Mouse (Mus musculus): ENCODE measurements at regions not wholly inside any gene's neighbourhood (a gene's known extent, or its start where the extent isn't known, plus 50 kb on each side); places are given as distances from the start of the nearest gene placed in this dataset.

DNA sequence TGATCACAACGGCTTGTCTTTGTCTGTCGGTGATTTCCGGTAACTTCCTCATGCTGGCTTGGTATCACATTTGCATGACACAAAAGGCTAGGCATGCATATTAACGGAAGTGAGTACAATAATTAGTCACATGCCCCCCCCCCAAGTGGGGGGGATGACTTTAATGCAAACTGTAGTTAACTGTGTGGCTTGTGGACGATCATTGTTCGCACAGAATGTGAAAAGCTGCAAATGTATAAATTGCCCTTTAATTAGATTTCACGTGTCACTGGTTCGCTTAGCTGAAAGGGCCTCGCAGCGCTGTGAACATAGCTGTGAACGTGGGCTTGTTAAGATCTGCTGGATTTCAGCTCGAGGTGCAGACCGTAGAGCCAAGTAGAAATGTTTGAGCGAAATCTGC is 86.8 kb downstream of the Sox1 start:
- ATAC-seq (ENCODE audit: insufficient number of reproducible peaks, insufficient read depth, low FRiP score, low read depth), result no peak
- H3K4me1 ChIP-seq (ENCODE audit: control insufficient read depth in 2 of 2, insufficient read depth in 2 of 2, low read length in 2 of 2), result peaks cover 0 to 3% of the 10 kb centered on the region in 2 experiments; a peak in 1 of 4 replicates
- no peak overlapping the region for H3K27ac ChIP-seq (replicated peaks in 1 of 2; ENCODE audit: control insufficient read depth in 1 of 2, insufficient read depth in 1 of 2, low read depth in 2 of 2, low read length in 2 of 2)
- no peaks in the 10 kb centered on the region for H3K9me3 ChIP-seq (ENCODE audit: control insufficient read depth, low read length)
- 83% methylated on average over 14 of the region's 14 CpGs for WGBS
- H3K4me3 ChIP-seq (ENCODE audit: control insufficient read depth in 1 of 2, insufficient read depth in 1 of 2, low read depth in 1 of 2, low read length in 2 of 2), result no peak overlapping the region
- no peak overlapping the region for H3K4me2 ChIP-seq (ENCODE audit: low read length)
- H3K9ac ChIP-seq (ENCODE audit: low read length), result no peak overlapping the region
- peaks cover 59% of the 10 kb centered on the region for H3K27me3 ChIP-seq (ENCODE audit: control insufficient read depth, insufficient read depth, low read length)
- no peaks in the 10 kb centered on the region for H3K36me3 ChIP-seq (ENCODE audit: control insufficient read depth, insufficient read depth, low read length)

DNA sequence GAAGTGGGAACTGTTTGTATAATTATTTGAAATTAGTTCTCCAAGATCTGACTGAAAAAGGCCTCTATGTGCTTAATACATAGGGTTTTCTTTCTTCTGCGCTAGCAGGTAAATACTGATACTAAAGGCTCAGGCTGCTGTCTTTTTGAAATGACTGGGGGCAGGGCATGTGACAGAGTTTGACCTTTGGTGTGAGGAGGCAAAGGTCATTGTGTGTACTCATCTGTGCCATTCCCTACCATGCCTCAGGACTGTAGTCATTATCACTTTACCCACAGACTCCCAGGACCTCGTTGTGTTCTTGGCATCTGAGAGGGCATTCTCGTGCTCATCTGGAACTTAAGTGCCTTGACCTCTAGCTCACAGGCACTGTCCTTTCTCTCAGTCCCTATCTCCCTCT is 88.5 kb downstream of the Sox1 start:
- Histone ChIP-seq H3K4me1 (ENCODE audit: control insufficient read depth in 2 of 2, insufficient read depth in 2 of 2, low read length in 2 of 2) (no peaks in the 10 kb centered on the region), H3K4me2 (ENCODE audit: low read length) (no peak overlapping the region), H3K4me3 (ENCODE audit: control insufficient read depth in 1 of 2, insufficient read depth in 1 of 2, low read depth in 1 of 2, low read length in 2 of 2) (no peak overlapping the region), H3K9ac (ENCODE audit: low read length) (no peak overlapping the region), H3K27ac (replicated peaks in 1 of 2; ENCODE audit: control insufficient read depth in 1 of 2, insufficient read depth in 1 of 2, low read depth in 2 of 2, low read length in 2 of 2) (no peak overlapping the region), H3K36me3 (ENCODE audit: control insufficient read depth, insufficient read depth, low read length) (no peaks in the 10 kb centered on the region), H3K27me3 (ENCODE audit: control insufficient read depth, insufficient read depth, low read length) (peaks cover 43% of the 10 kb centered on the region), H3K9me3 (ENCODE audit: control insufficient read depth, low read length) (no peaks in the 10 kb centered on the region)
- 64% methylated on average over 3 of the region's 3 CpGs for WGBS
- no peak for ATAC-seq (ENCODE audit: insufficient number of reproducible peaks, insufficient read depth, low FRiP score, low read depth)

DNA sequence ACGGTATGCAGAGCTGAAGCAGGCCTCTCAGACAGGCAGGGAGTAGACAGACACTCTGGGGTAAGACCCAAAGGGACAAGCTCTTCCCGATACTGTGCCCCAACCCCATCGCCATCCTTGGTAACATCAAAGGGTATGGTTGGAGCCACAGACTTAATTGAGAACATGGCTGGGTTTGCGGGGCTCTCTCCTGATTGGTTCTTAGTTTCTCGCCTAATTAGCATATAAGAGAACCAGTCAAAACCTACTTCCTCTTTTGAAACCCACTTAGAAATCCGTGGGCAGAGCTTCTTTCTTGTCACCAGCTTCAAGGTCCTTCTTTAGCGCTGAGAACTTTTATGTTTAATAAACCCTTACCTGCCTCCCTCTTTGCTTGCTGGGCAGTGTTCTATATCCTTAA is 87.5 kb upstream of the Spaca7 start:
- Histone ChIP-seq H3K27ac (replicated peaks in 1 of 2; ENCODE audit: control insufficient read depth in 1 of 2, insufficient read depth in 1 of 2, low read depth in 2 of 2, low read length in 2 of 2) (no peak overlapping the region), H3K4me2 (ENCODE audit: low read length) (no peak overlapping the region), H3K9me3 (ENCODE audit: control insufficient read depth, low read length) (no peaks in the 10 kb centered on the region), H3K4me1 (ENCODE audit: control insufficient read depth in 2 of 2, insufficient read depth in 2 of 2, low read length in 2 of 2) (no peaks in the 10 kb centered on the region), H3K9ac (ENCODE audit: low read length) (no peak overlapping the region), H3K4me3 (ENCODE audit: control insufficient read depth in 1 of 2, insufficient read depth in 1 of 2, low read depth in 1 of 2, low read length in 2 of 2) (no peak overlapping the region), H3K27me3 (ENCODE audit: control insufficient read depth, insufficient read depth, low read length) (peaks cover 26% of the 10 kb centered on the region), H3K36me3 (ENCODE audit: control insufficient read depth, insufficient read depth, low read length) (no peaks in the 10 kb centered on the region)
- WGBS, result 72% methylated on average over 7 of the region's 7 CpGs
- no peak for ATAC-seq (ENCODE audit: insufficient number of reproducible peaks, insufficient read depth, low FRiP score, low read depth)

GRCm38 (mm10) chr8:12486331-12487061 is 86.3 kb upstream of the Spaca7 start:
- Histone ChIP-seq H3K9ac (ENCODE audit: low read length) (no peak overlapping the region), H3K4me1 (ENCODE audit: control insufficient read depth in 2 of 2, insufficient read depth in 2 of 2, low read length in 2 of 2) (peaks cover 0 to 4% of the 10 kb centered on the region in 2 experiments; a peak in 1 of 4 replicates), H3K36me3 (ENCODE audit: control insufficient read depth, insufficient read depth, low read length) (no peaks in the 10 kb centered on the region), H3K27ac (replicated peaks in 1 of 2; ENCODE audit: control insufficient read depth in 1 of 2, insufficient read depth in 1 of 2, low read depth in 2 of 2, low read length in 2 of 2) (no peak overlapping the region), H3K9me3 (ENCODE audit: control insufficient read depth, low read length) (no peaks in the 10 kb centered on the region), H3K27me3 (ENCODE audit: control insufficient read depth, insufficient read depth, low read length) (peaks cover 19% of the 10 kb centered on the region; the same call in 1 of the 2 replicates), H3K4me3 (ENCODE audit: control insufficient read depth in 1 of 2, insufficient read depth in 1 of 2, low read depth in 1 of 2, low read length in 2 of 2) (no peak overlapping the region), H3K4me2 (ENCODE audit: low read length) (no peak overlapping the region)
- 73% methylated on average over 22 of the region's 22 CpGs for WGBS
- no peak for ATAC-seq (ENCODE audit: insufficient number of reproducible peaks, insufficient read depth, low FRiP score, low read depth)

GRCm38 (mm10) chr8:12487201-12487600 is 85.6 kb upstream of the Spaca7 start:
- Histone ChIP-seq H3K27ac (replicated peaks in 1 of 2; ENCODE audit: control insufficient read depth in 1 of 2, insufficient read depth in 1 of 2, low read depth in 2 of 2, low read length in 2 of 2) (no peak overlapping the region), H3K9me3 (ENCODE audit: control insufficient read depth, low read length) (no peaks in the 10 kb centered on the region), H3K4me1 (ENCODE audit: control insufficient read depth in 2 of 2, insufficient read depth in 2 of 2, low read length in 2 of 2) (peaks cover 0 to 7% of the 10 kb centered on the region in 2 experiments; a peak in 2 of 4 replicates), H3K4me3 (ENCODE audit: control insufficient read depth in 1 of 2, insufficient read depth in 1 of 2, low read depth in 1 of 2, low read length in 2 of 2) (no peak overlapping the region), H3K9ac (ENCODE audit: low read length) (no peak overlapping the region), H3K4me2 (ENCODE audit: low read length) (no peak overlapping the region), H3K27me3 (ENCODE audit: control insufficient read depth, insufficient read depth, low read length) (peaks cover 15% of the 10 kb centered on the region; the same call in 1 of the 2 replicates), H3K36me3 (ENCODE audit: control insufficient read depth, insufficient read depth, low read length) (no peaks in the 10 kb centered on the region)
- ATAC-seq (ENCODE audit: insufficient number of reproducible peaks, insufficient read depth, low FRiP score, low read depth), result no peak
- 49% methylated on average over 11 of the region's 11 CpGs for WGBS

DNA sequence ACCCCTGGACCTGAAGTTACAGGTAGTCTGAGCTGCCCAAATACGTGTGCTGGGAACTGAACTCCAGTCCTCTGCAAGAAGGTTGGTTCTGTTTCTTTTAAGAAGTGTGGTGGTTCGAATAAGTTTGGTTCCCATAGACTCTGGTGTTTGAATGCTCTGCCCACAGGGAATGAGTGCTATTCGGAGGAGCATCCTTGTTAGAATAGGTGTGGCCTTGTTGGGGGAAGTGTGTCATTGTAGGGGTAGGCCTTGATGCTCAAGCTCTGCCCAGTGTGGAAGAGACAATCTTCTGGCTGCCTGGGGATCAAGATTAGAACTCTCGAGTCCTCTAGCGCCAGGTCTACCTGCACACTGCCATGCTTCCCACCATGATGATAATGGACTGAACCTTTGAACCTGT is 83.6 kb upstream of the Spaca7 start:
- H3K4me3 ChIP-seq (ENCODE audit: control insufficient read depth in 1 of 2, insufficient read depth in 1 of 2, low read depth in 1 of 2, low read length in 2 of 2), result no peak overlapping the region
- 81% methylated on average over 5 of the region's 5 CpGs for WGBS
- H3K9ac ChIP-seq (ENCODE audit: low read length), result no peak overlapping the region
- H3K36me3 ChIP-seq (ENCODE audit: control insufficient read depth, insufficient read depth, low read length), result no peaks in the 10 kb centered on the region
- H3K4me2 ChIP-seq (ENCODE audit: low read length), result no peak overlapping the region
- H3K27me3 ChIP-seq (ENCODE audit: control insufficient read depth, insufficient read depth, low read length), result peaks cover 18% of the 10 kb centered on the region; the same call in 1 of the 2 replicates
- H3K4me1 ChIP-seq (ENCODE audit: control insufficient read depth in 2 of 2, insufficient read depth in 2 of 2, low read length in 2 of 2), result peaks cover 0 to 7% of the 10 kb centered on the region in 2 experiments; a peak in 2 of 4 replicates
- no peak for ATAC-seq (ENCODE audit: insufficient number of reproducible peaks, insufficient read depth, low FRiP score, low read depth)
- H3K27ac ChIP-seq (replicated peaks in 1 of 2; ENCODE audit: control insufficient read depth in 1 of 2, insufficient read depth in 1 of 2, low read depth in 2 of 2, low read length in 2 of 2), result no peak overlapping the region
- H3K9me3 ChIP-seq (ENCODE audit: control insufficient read depth, low read length), result no peaks in the 10 kb centered on the region

GRCm38 (mm10) chr8:12491472-12491871 is 81.4 kb upstream of the Spaca7 start:
- Histone ChIP-seq H3K36me3 (ENCODE audit: control insufficient read depth, insufficient read depth, low read length) (no peaks in the 10 kb centered on the region), H3K27me3 (ENCODE audit: control insufficient read depth, insufficient read depth, low read length) (peaks cover 16% of the 10 kb centered on the region; the same call in 1 of the 2 replicates), H3K9ac (ENCODE audit: low read length) (no peak overlapping the region), H3K4me3 (ENCODE audit: control insufficient read depth in 1 of 2, insufficient read depth in 1 of 2, low read depth in 1 of 2, low read length in 2 of 2) (no peak overlapping the region), H3K4me2 (ENCODE audit: low read length) (no peak overlapping the region), H3K9me3 (ENCODE audit: control insufficient read depth, low read length) (no peaks in the 10 kb centered on the region), H3K4me1 (ENCODE audit: control insufficient read depth in 2 of 2, insufficient read depth in 2 of 2, low read length in 2 of 2) (peaks cover 0 to 7% of the 10 kb centered on the region in 2 experiments; a peak in 2 of 4 replicates), H3K27ac (replicated peaks in 1 of 2; ENCODE audit: control insufficient read depth in 1 of 2, insufficient read depth in 1 of 2, low read depth in 2 of 2, low read length in 2 of 2) (no peak overlapping the region)
- WGBS, result 49% methylated on average over 6 of the region's 6 CpGs
- ATAC-seq (ENCODE audit: insufficient number of reproducible peaks, insufficient read depth, low FRiP score, low read depth), result no peak

- Histone ChIP-seq H3K4me1 (ENCODE audit: control insufficient read depth in 2 of 2, insufficient read depth in 2 of 2, low read length in 2 of 2) (peaks cover 0 to 7% of the 10 kb centered on the region in 2 experiments; a peak in 2 of 4 replicates), H3K4me3 (ENCODE audit: control insufficient read depth in 1 of 2, insufficient read depth in 1 of 2, low read depth in 1 of 2, low read length in 2 of 2) (no peak overlapping the region), H3K9ac (ENCODE audit: low read length) (no peak overlapping the region), H3K9me3 (ENCODE audit: control insufficient read depth, low read length) (no peaks in the 10 kb centered on the region), H3K27me3 (ENCODE audit: control insufficient read depth, insufficient read depth, low read length) (peaks cover 17% of the 10 kb centered on the region; the same call in 1 of the 2 replicates), H3K4me2 (ENCODE audit: low read length) (no peak overlapping the region), H3K27ac (replicated peaks in 1 of 2; ENCODE audit: control insufficient read depth in 1 of 2, insufficient read depth in 1 of 2, low read depth in 2 of 2, low read length in 2 of 2) (no peak overlapping the region), H3K36me3 (ENCODE audit: control insufficient read depth, insufficient read depth, low read length) (no peaks in the 10 kb centered on the region)
- WGBS, result 62% methylated on average over 2 of the region's 2 CpGs
- no peak for ATAC-seq (ENCODE audit: insufficient number of reproducible peaks, insufficient read depth, low FRiP score, low read depth)
Observed at GRCm38 (mm10) chr8:12492461-12492860, 80.4 kb upstream of the Spaca7 start.
